Mouse (Mus musculus): ENCODE measurements around the gene Enpep.

GRCm38 (mm10) chr3:129221380-129222260, 110.9 kb downstream of the Enpep start:
- no peak for TF ChIP-seq CTCF (IDR thresholded peaks at IDR 0.05; ENCODE audit: low read depth, low read length)
- no peak for TF ChIP-seq POLR2A (IDR thresholded peaks at IDR 0.05; ENCODE audit: insufficient read depth, low read length)
- TF ChIP-seq EP300 (IDR thresholded peaks at IDR 0.05; ENCODE audit: insufficient read depth, low read depth, low read length), result no peak
